Mouse (Mus musculus): ENCODE measurements around the gene Bdh2.

GRCm38 (mm10) chr3:135332691-135333090 is 51.7 kb downstream of the Bdh2 start:
- TF ChIP-seq CTCF (IDR thresholded peaks at IDR 0.05; ENCODE audit: low read depth) (no peak), EP300 (optimal IDR thresholded peaks at IDR 0.05) (no peak)

Data from stomach, postnatal 0 days (tissue).